Mouse (Mus musculus): ENCODE measurements around the gene Slc25a17. TPM values are rescaled to one million over a fixed set of nuclear protein-coding genes. Genes with fewer than 3 reads are reported as not detected.

Gene Slc25a17
- polyA plus RNA-seq, 1 experiment from 2014 or later = 104 TPM

DNA sequence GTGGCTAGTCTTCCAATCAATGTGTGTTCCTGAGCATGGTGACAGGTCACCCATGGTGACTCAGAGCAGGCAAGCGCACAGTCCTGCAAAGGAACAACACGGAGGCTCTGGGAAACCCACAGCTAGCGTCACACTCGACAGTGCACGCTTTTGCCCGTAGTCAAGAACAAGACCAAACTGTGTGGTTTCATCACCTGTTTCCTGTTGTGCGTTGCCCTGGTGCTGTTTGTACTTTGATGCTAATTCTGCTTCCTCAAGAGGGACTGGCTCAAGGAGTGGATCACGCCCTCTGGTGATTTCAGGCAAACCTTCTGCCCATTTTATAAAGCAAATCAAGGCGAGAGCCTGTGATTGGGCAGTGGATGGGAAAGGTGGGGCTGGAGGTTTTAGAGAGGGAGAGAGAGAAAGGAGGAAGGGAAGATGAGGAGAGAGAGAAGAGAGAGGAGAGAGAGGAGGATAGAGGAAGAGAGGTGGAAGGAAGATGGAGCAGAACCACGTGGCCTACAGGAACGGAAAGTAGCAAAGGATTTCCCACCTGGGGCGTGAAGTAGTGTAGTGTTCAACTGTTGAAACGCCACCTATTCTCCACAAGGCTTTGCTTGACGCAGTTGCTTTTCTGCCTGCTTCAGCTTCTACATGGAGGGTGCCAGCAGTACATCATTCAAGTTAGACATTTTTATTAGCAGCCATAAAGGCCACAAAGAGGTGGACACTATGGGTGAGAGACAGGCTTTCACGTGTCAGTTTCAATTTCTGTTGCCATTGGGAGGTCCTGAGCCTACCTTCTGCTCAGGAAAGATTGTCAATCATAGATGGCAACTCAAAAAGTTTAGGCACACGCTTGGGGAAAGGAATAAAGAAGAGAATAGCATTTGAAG, 59.2 kb downstream of the Slc25a17 start:
- Histone ChIP-seq H3K4me3 (replicated peaks; ENCODE audit: low read length) (no peak overlapping the region), H3K9ac (ENCODE audit: low read length) (no peak overlapping the region), H3K36me3 (ENCODE audit: control insufficient read depth, insufficient read depth, low read length) (no peaks in the 10 kb centered on the region), H3K27me3 (ENCODE audit: control insufficient read depth, insufficient read depth, low read length) (no peaks in the 10 kb centered on the region), H3K4me2 (ENCODE audit: low read depth, low read length) (no peak overlapping the region), H3K27ac (ENCODE audit: low read length) (no peak overlapping the region), H3K4me1 (ENCODE audit: control insufficient read depth, insufficient read depth, low read length) (no peaks in the 10 kb centered on the region), H3K9me3 (replicated peaks; ENCODE audit: control insufficient read depth, low read length) (no peaks in the 10 kb centered on the region)
- no peak for ATAC-seq (ENCODE audit: insufficient read depth, low FRiP score)
- 67% methylated on average over 16 of the region's 16 CpGs for WGBS

DNA sequence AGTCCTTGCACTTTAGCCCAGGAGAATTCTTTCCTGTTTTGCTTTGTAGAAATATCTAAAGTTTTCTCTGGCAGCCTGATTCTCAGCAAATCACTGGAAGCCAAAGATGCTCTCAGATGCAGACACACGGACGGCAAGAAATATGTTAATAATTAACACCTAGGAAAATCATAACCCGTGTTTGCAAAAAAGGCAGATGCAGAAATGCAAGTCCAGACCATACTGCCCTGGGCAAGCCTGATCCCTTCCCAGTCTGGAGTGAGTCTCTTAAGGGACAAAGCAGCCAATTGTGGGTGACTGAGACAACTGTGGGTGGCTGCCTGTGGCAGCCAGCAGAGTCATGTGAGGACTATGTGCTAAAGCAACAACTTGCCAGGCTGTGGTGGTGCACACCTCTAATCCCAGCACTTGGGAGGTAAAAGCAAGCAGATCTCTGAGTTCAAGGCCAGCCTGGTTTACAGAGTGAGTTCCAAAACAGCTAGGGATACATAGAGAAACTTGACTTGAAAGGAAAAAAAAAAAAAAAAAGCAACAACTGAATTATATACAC, 60.0 kb downstream of the Slc25a17 start:
- Histone ChIP-seq H3K9me3 (replicated peaks; ENCODE audit: control insufficient read depth, low read length) (no peaks in the 10 kb centered on the region), H3K4me1 (ENCODE audit: control insufficient read depth, insufficient read depth, low read length) (no peaks in the 10 kb centered on the region), H3K36me3 (ENCODE audit: control insufficient read depth, insufficient read depth, low read length) (no peaks in the 10 kb centered on the region), H3K4me2 (ENCODE audit: low read depth, low read length) (no peak overlapping the region), H3K27ac (ENCODE audit: low read length) (no peak overlapping the region), H3K27me3 (ENCODE audit: control insufficient read depth, insufficient read depth, low read length) (no peaks in the 10 kb centered on the region), H3K4me3 (replicated peaks; ENCODE audit: low read length) (no peak overlapping the region), H3K9ac (ENCODE audit: low read length) (no peak overlapping the region)
- no peak for ATAC-seq (ENCODE audit: insufficient read depth, low FRiP score)
- 60% methylated on average over 3 of the region's 3 CpGs for WGBS

DNA sequence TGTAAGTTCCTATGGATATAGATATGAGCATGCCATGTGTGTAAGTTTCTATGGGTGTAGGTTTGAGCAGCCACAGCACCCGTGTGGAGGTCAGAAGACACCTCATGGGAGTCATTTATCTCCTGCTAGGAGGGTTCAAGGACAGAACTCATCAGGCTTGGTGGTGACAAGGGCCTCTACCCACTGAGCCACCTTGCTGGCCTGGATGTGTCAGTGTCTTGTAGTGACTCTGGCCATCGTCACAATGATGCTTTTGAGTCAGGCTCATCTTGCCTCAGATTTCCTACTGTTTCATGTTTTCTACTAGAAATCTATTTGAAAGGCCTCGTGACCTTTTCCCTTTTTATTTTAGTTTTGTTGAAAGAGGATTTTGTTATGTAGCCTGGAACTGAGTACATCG, 61.1 kb downstream of the Slc25a17 start:
- Histone ChIP-seq H3K27ac (ENCODE audit: low read length) (no peak overlapping the region), H3K27me3 (ENCODE audit: control insufficient read depth, insufficient read depth, low read length) (no peaks in the 10 kb centered on the region), H3K4me2 (ENCODE audit: low read depth, low read length) (no peak overlapping the region), H3K4me3 (replicated peaks; ENCODE audit: low read length) (no peak overlapping the region), H3K9ac (ENCODE audit: low read length) (no peak overlapping the region), H3K36me3 (ENCODE audit: control insufficient read depth, insufficient read depth, low read length) (no peaks in the 10 kb centered on the region), H3K9me3 (replicated peaks; ENCODE audit: control insufficient read depth, low read length) (no peaks in the 10 kb centered on the region), H3K4me1 (ENCODE audit: control insufficient read depth, insufficient read depth, low read length) (no peaks in the 10 kb centered on the region)
- no peak for ATAC-seq (ENCODE audit: insufficient read depth, low FRiP score)
- WGBS = 79% methylated on average over 4 of the region's 4 CpGs

GRCm38 (mm10) chr15:81298213-81298612, 62.4 kb downstream of the Slc25a17 start:
- WGBS = 83% methylated on average over 6 of the region's 6 CpGs
- H3K27ac ChIP-seq (ENCODE audit: low read length) = no peak overlapping the region
- H3K9ac ChIP-seq (ENCODE audit: low read length) = no peak overlapping the region
- no peak overlapping the region for H3K4me3 ChIP-seq (replicated peaks; ENCODE audit: low read length)
- no peak for ATAC-seq (ENCODE audit: insufficient read depth, low FRiP score)
- no peaks in the 10 kb centered on the region for H3K9me3 ChIP-seq (replicated peaks; ENCODE audit: control insufficient read depth, low read length)
- no peaks in the 10 kb centered on the region for H3K27me3 ChIP-seq (ENCODE audit: control insufficient read depth, insufficient read depth, low read length)
- no peak overlapping the region for H3K4me2 ChIP-seq (ENCODE audit: low read depth, low read length)
- no peaks in the 10 kb centered on the region for H3K36me3 ChIP-seq (ENCODE audit: control insufficient read depth, insufficient read depth, low read length)
- H3K4me1 ChIP-seq (ENCODE audit: control insufficient read depth, insufficient read depth, low read length) = no peaks in the 10 kb centered on the region

DNA sequence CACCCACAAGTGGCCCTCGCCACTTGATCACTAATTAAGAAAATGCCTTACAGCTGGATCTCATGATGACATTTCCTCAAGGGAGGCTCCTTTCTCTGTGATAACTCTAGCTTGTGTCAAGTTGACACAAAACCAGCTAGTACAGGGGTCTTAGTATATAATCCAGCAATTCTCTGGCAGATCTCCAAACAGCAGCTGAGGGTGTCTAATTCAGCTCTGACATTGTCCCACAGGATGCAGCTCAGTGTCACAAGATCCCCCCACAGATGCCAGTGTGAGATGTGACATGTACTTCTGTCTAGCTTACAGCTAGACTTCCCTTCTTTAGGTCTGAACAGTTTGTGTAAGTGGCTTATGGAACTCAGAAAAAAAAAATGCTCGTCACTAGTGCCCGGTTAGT, 63.1 kb downstream of the Slc25a17 start:
- WGBS = 80% methylated on average over 3 of the region's 3 CpGs
- Histone ChIP-seq H3K27me3 (ENCODE audit: control insufficient read depth, insufficient read depth, low read length) (no peaks in the 10 kb centered on the region), H3K4me3 (replicated peaks; ENCODE audit: low read length) (no peak overlapping the region), H3K4me1 (ENCODE audit: control insufficient read depth, insufficient read depth, low read length) (no peaks in the 10 kb centered on the region), H3K9ac (ENCODE audit: low read length) (no peak overlapping the region), H3K4me2 (ENCODE audit: low read depth, low read length) (no peak overlapping the region), H3K36me3 (ENCODE audit: control insufficient read depth, insufficient read depth, low read length) (no peaks in the 10 kb centered on the region), H3K9me3 (replicated peaks; ENCODE audit: control insufficient read depth, low read length) (no peaks in the 10 kb centered on the region), H3K27ac (ENCODE audit: low read length) (no peak overlapping the region)
- ATAC-seq (ENCODE audit: insufficient read depth, low FRiP score) = no peak

DNA sequence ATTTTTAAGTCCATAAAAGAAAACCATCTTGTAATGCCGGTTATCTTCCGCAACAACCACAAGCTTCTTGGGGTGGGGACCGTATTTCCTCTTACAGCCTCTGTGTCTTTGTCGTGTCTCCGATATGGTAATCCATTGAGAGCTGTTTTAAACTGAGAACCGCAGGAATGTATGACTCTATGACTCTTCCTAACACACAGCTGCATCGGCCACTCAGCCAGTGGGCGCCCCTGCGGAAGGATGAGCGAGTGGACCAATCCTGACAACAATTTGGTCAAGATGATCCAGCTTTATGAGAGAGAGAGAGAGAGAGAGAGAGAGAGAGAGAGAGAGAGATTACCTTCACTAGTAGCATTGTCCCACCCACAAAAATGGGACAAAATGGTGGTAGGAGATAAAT, 65.7 kb downstream of the Slc25a17 start:
- no peak overlapping the region for H3K4me2 ChIP-seq (ENCODE audit: low read depth, low read length)
- no peak for ATAC-seq (ENCODE audit: insufficient read depth, low FRiP score)
- H3K4me3 ChIP-seq (replicated peaks; ENCODE audit: low read length) = no peak overlapping the region
- no peaks in the 10 kb centered on the region for H3K4me1 ChIP-seq (ENCODE audit: control insufficient read depth, insufficient read depth, low read length)
- H3K9ac ChIP-seq (ENCODE audit: low read length) = no peak overlapping the region
- no peak overlapping the region for H3K27ac ChIP-seq (ENCODE audit: low read length)
- no peaks in the 10 kb centered on the region for H3K27me3 ChIP-seq (ENCODE audit: control insufficient read depth, insufficient read depth, low read length)
- no peaks in the 10 kb centered on the region for H3K9me3 ChIP-seq (replicated peaks; ENCODE audit: control insufficient read depth, low read length)
- H3K36me3 ChIP-seq (ENCODE audit: control insufficient read depth, insufficient read depth, low read length) = no peaks in the 10 kb centered on the region
- 89% methylated on average over 10 of the region's 10 CpGs for WGBS

- Histone ChIP-seq H3K4me1 (ENCODE audit: control insufficient read depth, insufficient read depth, low read length) (no peaks in the 10 kb centered on the region), H3K9me3 (replicated peaks; ENCODE audit: control insufficient read depth, low read length) (no peaks in the 10 kb centered on the region), H3K9ac (ENCODE audit: low read length) (no peak overlapping the region), H3K27ac (ENCODE audit: low read length) (no peak overlapping the region), H3K36me3 (ENCODE audit: control insufficient read depth, insufficient read depth, low read length) (no peaks in the 10 kb centered on the region), H3K4me2 (ENCODE audit: low read depth, low read length) (no peak overlapping the region), H3K4me3 (replicated peaks; ENCODE audit: low read length) (no peak overlapping the region), H3K27me3 (ENCODE audit: control insufficient read depth, insufficient read depth, low read length) (no peaks in the 10 kb centered on the region)
- no peak for ATAC-seq (ENCODE audit: insufficient read depth, low FRiP score)
- WGBS = 64% methylated on average over 12 of the region's 12 CpGs
Observed at GRCm38 (mm10) chr15:81294386-81294785, 66.2 kb downstream of the Slc25a17 start.

- H3K4me1 ChIP-seq (ENCODE audit: control insufficient read depth, insufficient read depth, low read length) = no peaks in the 10 kb centered on the region
- 72% methylated on average over 9 of the region's 9 CpGs for WGBS
- no peaks in the 10 kb centered on the region for H3K9me3 ChIP-seq (replicated peaks; ENCODE audit: control insufficient read depth, low read length)
- ATAC-seq (ENCODE audit: insufficient read depth, low FRiP score) = no peak
- no peaks in the 10 kb centered on the region for H3K27me3 ChIP-seq (ENCODE audit: control insufficient read depth, insufficient read depth, low read length)
- no peaks in the 10 kb centered on the region for H3K36me3 ChIP-seq (ENCODE audit: control insufficient read depth, insufficient read depth, low read length)
- no peak overlapping the region for H3K4me3 ChIP-seq (replicated peaks; ENCODE audit: low read length)
- no peak overlapping the region for H3K4me2 ChIP-seq (ENCODE audit: low read depth, low read length)
- H3K27ac ChIP-seq (ENCODE audit: low read length) = no peak overlapping the region
- no peak overlapping the region for H3K9ac ChIP-seq (ENCODE audit: low read length)
Observed at GRCm38 (mm10) chr15:81290747-81291146, 69.9 kb downstream of the Slc25a17 start.

DNA sequence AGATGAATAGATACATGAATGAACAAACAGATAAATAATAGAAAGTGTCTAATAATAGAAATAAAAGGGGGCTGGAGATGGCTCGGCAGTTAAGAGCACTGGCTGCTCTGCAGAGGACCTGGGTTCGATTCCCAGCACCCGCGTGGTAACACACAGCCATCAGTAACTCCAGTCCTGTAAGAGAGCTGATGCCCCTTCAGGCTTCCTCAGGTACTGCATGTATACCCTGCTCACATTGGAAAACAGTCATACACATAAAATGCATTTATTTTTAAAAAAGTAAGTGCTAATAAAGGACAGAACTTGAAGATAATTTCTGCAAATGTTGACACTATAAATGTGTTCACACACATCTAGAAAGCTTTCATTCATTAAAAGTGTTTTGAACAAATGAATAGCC, 70.4 kb downstream of the Slc25a17 start:
- Histone ChIP-seq H3K4me1 (ENCODE audit: control insufficient read depth, insufficient read depth, low read length) (no peaks in the 10 kb centered on the region), H3K27me3 (ENCODE audit: control insufficient read depth, insufficient read depth, low read length) (no peaks in the 10 kb centered on the region), H3K9ac (ENCODE audit: low read length) (no peak overlapping the region), H3K4me3 (replicated peaks; ENCODE audit: low read length) (no peak overlapping the region), H3K4me2 (ENCODE audit: low read depth, low read length) (no peak overlapping the region), H3K27ac (ENCODE audit: low read length) (no peak overlapping the region), H3K36me3 (ENCODE audit: control insufficient read depth, insufficient read depth, low read length) (no peaks in the 10 kb centered on the region), H3K9me3 (replicated peaks; ENCODE audit: control insufficient read depth, low read length) (no peaks in the 10 kb centered on the region)
- WGBS = 94% methylated on average over 4 of the region's 4 CpGs
- no peak for ATAC-seq (ENCODE audit: insufficient read depth, low FRiP score)
